8 mouse cellular contexts compared by ENCODE assay signal in genomic region chr6:99600168-99600793, GRCm38 (mm10).
DNase-seq lines count a peak whose midpoint lies in the region; ATAC-seq and TF ChIP-seq lines count a peak whose summit lies in the region.
"Had no signal": no experiment of that assay in that cellular context is flagged by ENCODE, and none has a peak within 500 bp of the region (broad histone marks: within the 10 kb centered on the region; RNA-seq: fewer than 3 reads in every experiment).

No protein-coding gene starts in this region.

- H3K27me3 ChIP-seq in forebrain, embryonic 16.5 days (replicated peaks; ENCODE audit: control insufficient read depth, insufficient read depth, low read length): no peaks in the 10 kb centered on the region
- no peaks in the 10 kb centered on the region for H3K27me3 ChIP-seq in intestine, postnatal 0 days (replicated peaks; ENCODE audit: control insufficient read depth, insufficient read depth, low read length)
- H3K27me3 ChIP-seq in lung, embryonic 16.5 days (ENCODE audit: control insufficient read depth, insufficient read depth, low read depth, low read length): no peaks in the 10 kb centered on the region
- H3K27me3 ChIP-seq: liver, embryonic 13.5 days had no signal

- TF ChIP-seq CTCF in intestine, postnatal 0 days (IDR thresholded peaks at IDR 0.05; ENCODE audit: low read depth): peak; percentile 71

- H3K9me3 ChIP-seq in forebrain, embryonic 16.5 days (ENCODE audit: control insufficient read depth, low read length): no peaks in the 10 kb centered on the region
- H3K9me3 ChIP-seq in intestine, postnatal 0 days (ENCODE audit: control insufficient read depth): no peaks in the 10 kb centered on the region
- no peaks in the 10 kb centered on the region for H3K9me3 ChIP-seq in lung, embryonic 16.5 days (ENCODE audit: control insufficient read depth, low read length)
- H3K9me3 ChIP-seq: liver, embryonic 13.5 days had no signal

- WGBS in forebrain, embryonic 16.5 days: 24% methylated on average over 10 of the region's 10 CpGs
- WGBS in intestine, postnatal 0 days: 16% methylated on average over 10 of the region's 10 CpGs
- WGBS in lung, embryonic 16.5 days: 19% methylated on average over 10 of the region's 10 CpGs

- peak; percentile 54 to 55 for DNase-seq in B cell, adult 2 months
- DNase-seq in CD8-positive naive resting alpha-beta T cell, adult 2 months (ENCODE audit: low read depth in 2 of 2, low spot score in 2 of 2): peak; percentile 11 to 49
- peak; percentile 26 to 46 for DNase-seq in cerebellum, adult 18-20 months
- peak; percentile 59 for DNase-seq in right cerebral cortex, postnatal 14 days
- DNase-seq: liver, embryonic 13.5 days had no signal

- H3K27ac ChIP-seq in forebrain, embryonic 16.5 days (ENCODE audit: low read length): 0 out of 2 replicates have a peak overlapping the region, but pooled peaks have one; percentile 24
- no peak overlapping the region for H3K27ac ChIP-seq in intestine, postnatal 0 days (ENCODE audit: low read depth, low read length)
- 0 out of 2 replicates have a peak overlapping the region, but pooled peaks have one; percentile 27 for H3K27ac ChIP-seq in lung, embryonic 16.5 days (ENCODE audit: low read length)
- H3K27ac ChIP-seq: liver, embryonic 13.5 days had no signal

- H3K4me2 ChIP-seq in forebrain, embryonic 16.5 days (ENCODE audit: low read length): peak overlapping the region; percentile 33
- 0 out of 2 replicates have a peak overlapping the region, but pooled peaks have one; percentile 33 for H3K4me2 ChIP-seq in intestine, postnatal 0 days (replicated peaks; ENCODE audit: low read depth)
- H3K4me2 ChIP-seq in lung, embryonic 16.5 days (ENCODE audit: low read depth, low read length): peak overlapping the region; percentile 34; the same call in 1 of the 2 replicates
- H3K4me2 ChIP-seq: liver, embryonic 13.5 days had no signal

- peaks cover 7% of the 10 kb centered on the region for H3K4me1 ChIP-seq in forebrain, embryonic 16.5 days (replicated peaks; ENCODE audit: control insufficient read depth, insufficient read depth, low read length)
- no peaks in the 10 kb centered on the region for H3K4me1 ChIP-seq in intestine, postnatal 0 days (replicated peaks; ENCODE audit: control insufficient read depth, insufficient read depth, low read length)
- peaks cover 20% of the 10 kb centered on the region for H3K4me1 ChIP-seq in lung, embryonic 16.5 days (replicated peaks; ENCODE audit: control insufficient read depth, insufficient read depth, low read length)
- H3K4me1 ChIP-seq: liver, embryonic 13.5 days had no signal

- H3K9ac ChIP-seq in forebrain, embryonic 16.5 days (replicated peaks; ENCODE audit: low read depth, low read length): no peak overlapping the region
- H3K9ac ChIP-seq in intestine, postnatal 0 days (ENCODE audit: low read depth, low read length): no peak overlapping the region
- H3K9ac ChIP-seq in lung, embryonic 16.5 days (ENCODE audit: low read length): no peak overlapping the region
- H3K9ac ChIP-seq: liver, embryonic 13.5 days had no signal

- no peaks in the 10 kb centered on the region for H3K36me3 ChIP-seq in forebrain, embryonic 16.5 days (ENCODE audit: control insufficient read depth, insufficient read depth)
- H3K36me3 ChIP-seq in intestine, postnatal 0 days (ENCODE audit: control insufficient read depth, insufficient read depth): no peaks in the 10 kb centered on the region
- no peaks in the 10 kb centered on the region for H3K36me3 ChIP-seq in lung, embryonic 16.5 days (ENCODE audit: control insufficient read depth, insufficient read depth, low read length)
- H3K36me3 ChIP-seq: liver, embryonic 13.5 days had no signal

- ATAC-seq in forebrain, embryonic 16.5 days: peak; percentile 80
- no peak for ATAC-seq in intestine, postnatal 0 days
- ATAC-seq in lung, embryonic 16.5 days (ENCODE audit: low read depth): no peak

- H3K4me3 ChIP-seq in forebrain, embryonic 16.5 days (replicated peaks; ENCODE audit: low read length): no peak overlapping the region; the same call in 1 of the 2 replicates
- H3K4me3 ChIP-seq in intestine, postnatal 0 days (ENCODE audit: low read depth, low read length): no peak overlapping the region
- peak overlapping the region; percentile 9; the same call in 1 of the 2 replicates for H3K4me3 ChIP-seq in lung, embryonic 16.5 days (ENCODE audit: low read length)
- H3K4me3 ChIP-seq: liver, embryonic 13.5 days had no signal
